Mouse (Mus musculus) yolk sac, embryonic 10.5 days (tissue): ENCODE results near the gene Pax2.
A peak's percentile ranks its signal among the peaks of the same experiment; 100 is the strongest.

Experiments
- DNase-seq: peaks from one replicate; pipeline ENCODE4 v3.0.0-alpha.2; 2017; ENCODE audit warnings: low spot score

The Pax2 gene

DNA sequence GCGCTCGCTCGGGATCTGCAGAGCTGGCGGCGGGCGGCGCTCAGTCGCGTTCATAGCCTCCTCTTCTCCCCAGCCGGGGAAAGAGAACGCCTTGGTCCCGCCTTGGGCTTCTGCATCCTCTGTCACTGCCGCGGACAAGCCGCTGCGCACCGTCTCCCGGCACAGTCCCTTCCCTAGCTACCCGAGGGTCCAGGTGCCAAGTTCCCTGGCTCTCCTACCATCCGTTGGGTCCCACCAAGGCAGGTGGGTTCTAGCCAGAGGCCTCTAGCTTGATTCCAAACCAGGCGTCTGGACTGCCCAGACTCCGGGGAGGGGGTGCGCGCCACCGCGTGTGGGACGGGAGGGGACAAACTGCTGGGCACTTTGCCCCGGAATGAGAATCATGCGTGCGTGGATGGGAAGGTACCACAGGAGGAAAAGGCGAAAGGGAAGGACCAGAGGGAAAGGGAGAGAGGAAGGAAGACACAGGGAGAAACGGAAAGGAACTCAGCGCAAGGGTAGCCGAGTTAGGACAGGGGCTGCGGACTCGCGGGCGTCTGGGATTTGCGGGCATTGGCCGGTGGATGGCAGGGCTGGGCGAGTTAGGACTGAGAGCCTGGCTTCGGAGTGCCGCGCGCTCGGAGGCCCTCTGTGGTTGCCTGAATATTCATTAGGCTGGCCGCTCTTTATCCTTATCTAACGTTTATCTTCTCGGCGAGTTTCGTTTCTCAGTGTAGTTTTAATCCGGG lies at the start of gene Pax2:
Gene Pax2 (plus strand): TSS at position 353 of the 728 bp plus-strand sequence.
- no peak for DNase-seq

DNA sequence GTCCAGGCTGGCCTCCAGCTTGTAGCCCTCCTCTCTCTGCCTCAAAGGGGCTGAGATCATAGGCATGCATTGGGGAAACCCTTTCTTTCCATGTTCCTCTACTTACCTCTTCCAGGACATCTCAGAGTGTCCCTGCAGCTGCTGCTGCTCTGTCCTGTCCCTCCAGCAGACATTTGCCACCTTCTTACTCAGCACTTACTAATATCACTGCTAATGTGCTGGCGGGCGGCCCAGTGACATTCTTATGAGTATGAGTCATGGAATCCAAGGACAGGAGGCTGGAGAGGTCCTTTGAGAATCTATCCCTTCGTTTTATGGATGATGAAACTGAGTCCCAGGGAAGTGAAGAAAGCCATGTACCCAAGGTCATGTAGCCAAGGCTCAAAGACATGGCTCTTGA lies 47.0 kb upstream of the Pax2 start:
- DNase-seq: no peak

DNA sequence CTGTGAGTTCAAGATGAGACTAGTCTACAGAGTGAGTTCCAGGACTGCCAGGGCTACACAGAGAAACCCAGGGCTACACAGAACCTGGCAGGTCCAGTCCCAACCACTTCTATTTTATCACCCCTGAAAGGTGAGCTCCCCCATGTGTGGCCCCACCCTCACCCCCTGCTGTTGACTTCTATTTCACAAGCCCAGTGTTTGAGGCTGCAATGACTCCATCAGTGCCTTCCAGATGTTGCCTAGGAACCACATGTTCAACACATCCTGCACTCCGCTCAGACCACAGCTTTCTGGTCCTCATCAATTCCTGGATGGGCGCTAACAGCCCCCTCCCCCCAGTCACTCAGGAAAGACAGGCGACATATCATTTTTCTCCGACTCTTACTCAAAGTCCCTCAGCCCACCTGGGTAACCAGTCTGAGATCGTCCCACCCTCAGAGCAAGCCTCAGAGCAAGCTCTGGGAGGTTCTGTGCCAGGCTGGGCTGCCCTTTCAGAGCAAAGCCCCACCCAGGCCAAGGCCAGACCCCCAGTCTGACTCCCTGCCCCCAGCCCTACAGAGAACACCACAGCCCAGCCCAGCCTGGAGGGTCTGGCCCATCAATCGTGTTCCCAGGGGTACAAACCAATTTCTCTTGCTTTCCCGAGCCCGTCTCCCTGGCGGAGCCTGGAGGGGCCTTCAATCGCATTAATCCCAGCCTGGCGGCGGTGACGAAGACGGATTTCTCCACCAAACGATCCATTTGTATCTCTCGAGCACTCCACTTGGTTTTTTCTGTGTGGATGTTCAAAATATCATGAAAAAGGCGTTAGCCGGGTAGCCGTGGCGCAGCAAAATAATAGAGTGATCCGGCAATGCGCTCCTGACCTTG lies 38.9 kb upstream of the Pax2 start:
- no peak for DNase-seq

DNA sequence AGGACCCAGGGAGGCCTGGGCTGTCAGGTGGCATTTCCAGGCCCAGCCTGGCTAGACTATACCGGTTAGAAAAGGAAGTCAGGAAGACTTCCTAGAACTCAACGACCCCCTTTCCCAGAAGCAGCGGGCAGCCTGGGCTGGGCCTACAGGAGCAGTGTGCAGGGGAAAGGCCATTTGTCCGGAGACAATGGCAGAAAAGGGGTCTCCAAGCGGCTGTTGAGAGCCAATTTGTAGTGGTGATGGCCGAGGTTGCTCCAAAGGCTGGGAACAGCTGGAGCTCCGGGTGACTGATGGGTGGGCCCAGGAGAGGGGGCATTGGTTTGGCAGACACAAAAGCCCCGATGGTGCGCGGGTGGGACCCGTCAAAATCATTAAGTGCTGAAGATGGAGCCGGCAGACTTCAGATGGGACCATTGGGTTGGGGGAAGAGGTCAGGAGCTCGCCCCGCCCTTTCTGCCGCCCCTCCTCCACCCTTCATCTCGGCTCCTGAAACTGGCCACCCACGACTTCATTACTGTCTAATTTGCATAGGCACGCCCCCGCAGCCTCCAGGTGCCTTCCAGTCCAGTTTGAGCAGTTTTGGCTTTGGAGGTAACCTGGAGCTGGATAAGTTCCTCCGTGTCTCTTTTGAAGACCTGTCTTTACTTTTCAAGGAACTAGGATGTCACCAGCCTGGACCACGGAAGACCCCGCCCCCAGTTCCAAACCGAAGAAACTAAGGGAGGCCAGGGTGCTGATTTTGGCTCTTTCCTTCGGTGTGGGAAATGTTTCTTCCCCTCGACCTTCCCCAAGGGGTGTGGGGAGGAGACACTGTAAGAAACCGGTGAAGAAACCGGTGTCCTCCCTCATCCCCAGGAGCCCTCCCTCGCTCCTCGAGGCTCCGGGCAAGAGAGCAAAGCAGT lies 36.3 kb upstream of the Pax2 start:
- DNase-seq: no peak

DNA sequence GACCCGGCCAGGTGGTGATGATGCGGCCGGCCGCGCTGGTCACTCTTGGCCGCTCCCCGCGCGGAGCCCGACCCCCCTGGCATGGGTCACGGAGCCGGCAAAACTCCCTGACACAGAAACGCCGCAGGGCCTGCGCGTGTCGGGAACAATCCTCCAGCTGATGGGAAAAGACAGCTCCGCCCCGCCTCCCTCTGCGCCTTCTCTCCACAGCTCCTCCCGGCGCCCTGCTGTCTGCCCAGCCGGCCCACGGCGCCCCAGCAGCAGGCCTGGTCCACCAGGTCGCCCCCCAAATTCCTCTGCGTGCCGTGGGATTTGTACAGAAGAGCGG lies 35.7 kb upstream of the Pax2 start:
- DNase-seq: peak; percentile 22

DNA sequence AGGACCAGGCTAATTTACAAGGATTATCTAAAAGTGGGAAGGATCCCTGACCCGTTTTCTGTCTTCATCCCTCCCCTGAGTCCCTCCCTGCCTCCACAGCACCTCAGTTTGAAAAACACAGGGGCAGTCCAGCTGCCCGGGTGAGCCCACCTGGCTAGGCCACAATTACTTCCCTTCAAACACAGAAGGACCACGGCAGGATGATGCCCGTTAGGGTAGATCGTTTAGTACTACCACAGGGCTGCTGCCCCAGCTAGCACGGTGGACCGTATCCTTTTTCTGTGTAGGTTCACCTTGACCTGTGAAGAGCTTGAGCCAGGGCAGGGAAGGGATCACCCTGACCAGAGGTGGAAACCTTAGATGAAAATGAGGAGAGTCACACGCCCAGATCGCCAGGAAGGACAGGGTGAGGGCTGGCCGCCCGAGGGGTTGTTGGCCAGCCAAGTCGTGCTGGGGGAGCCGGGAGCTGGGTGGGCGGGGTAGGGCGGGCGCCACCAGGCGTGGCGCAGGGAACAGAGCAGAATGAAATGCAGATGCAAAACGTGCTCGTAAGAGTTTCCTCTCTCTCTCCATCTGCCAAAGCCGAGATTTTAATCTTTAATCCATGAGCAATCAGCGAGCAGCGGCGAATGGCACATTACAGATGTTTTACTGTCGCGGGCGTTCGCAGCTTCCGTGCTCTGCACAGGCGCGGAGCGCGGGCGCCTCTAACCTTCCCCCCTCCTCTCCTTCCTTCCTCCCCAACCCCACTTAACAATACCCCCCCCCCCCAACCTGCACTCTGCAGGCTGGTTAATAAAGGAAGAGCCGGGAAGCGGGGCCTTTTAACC lies 32.0 kb upstream of the Pax2 start:
- DNase-seq: no peak

DNA sequence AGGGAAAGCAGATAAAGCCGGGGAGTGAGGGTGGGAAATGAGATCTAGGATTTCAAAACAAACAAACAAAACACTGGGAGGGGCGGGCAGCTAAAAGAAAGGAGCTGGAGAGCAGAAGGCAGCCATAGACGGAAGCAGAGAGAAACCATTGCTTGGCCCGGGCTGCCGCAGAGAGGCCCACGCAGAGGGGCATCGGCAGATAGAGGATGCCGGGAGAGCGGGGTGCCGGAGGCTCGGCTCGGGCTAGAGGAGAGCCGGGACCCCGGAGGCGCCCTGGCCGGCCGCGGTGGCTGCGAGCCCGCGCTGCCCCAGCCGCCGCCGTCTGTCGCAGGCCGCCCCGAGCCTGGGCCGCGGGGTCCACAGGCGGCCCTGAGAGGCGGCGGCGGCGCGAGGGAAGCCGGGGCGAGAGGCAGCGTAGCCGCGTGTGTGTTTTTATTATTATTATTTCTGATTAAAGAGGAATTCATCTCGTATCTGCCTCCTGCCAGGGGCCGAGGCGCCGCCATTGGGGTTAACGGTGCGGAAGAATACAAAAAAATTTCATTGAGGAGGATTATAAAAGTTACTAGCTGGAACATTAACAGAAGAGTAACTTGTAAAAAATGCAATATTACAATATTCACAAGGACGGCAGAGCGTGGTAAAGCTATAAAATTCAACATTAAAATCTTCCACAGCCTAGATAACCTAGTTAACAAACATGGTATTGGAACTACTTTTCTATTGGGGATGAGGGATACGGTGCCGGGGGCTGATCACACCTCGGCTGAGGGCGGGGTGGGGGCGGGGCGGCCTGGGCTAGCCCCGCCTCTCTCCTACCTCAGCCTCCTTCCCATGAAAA lies 29.7 kb upstream of the Pax2 start:
- peak; percentile 72 for DNase-seq

DNA sequence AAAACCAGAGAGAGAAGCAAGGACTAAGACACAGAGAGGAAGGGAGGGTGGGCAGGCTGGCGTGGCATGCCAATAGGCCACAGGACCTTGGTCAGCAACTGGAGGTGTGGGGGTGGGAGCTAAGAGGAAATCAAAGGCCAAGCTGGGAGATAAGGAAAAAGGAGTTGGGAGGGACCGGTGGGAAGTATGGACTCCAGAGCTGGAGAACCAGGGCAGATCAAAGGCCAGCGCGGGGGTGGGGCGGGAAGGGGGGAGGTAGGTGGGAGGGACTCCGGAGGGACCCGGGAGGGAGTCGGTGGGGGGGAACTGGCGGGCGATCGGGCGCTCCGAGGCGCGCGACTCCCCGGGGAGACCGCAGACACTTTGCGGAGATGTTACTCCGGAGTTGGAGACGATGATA lies 21.7 kb upstream of the Pax2 start:
- peak; percentile 73 for DNase-seq

DNA sequence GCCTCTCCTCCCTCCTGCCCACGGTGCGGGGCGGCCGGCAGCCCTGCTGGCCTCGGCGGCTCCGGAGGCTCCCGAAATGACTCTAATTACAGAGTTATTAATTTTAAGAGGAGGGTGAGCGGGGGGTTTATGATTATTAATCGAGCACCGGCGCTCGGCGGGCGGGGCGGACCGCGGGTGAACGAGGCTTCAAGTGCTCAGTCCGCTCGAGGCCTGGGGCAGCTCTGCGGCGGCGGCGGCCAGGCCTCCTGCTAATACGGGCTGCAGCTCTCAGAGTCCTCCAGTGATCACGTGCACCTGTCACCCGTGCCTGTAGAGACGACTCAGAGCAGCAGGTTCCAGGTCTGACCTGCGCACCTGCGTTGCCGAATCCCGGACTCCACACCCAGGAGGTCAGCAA lies 21.2 kb upstream of the Pax2 start:
- peak; percentile 58 for DNase-seq

DNA sequence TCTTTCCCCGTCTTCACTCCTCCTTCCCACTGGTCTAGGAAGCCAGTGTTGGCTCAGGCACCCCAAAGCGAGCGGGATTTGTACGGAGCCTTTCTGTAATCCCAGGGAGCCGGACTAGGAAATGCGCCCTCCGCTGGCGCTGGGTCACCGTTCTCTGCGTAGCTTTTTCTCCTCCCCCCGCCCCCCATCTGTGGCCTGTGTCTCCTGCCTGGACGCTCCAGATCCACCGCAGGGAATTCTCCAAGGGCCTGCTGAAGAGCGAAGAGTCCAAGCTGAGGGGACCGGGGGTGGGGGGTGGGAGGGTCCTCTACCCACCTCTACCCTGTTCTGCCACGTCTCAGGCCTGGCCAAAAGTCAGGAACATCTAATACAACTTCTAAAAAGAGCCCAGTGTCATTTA lies 15.5 kb upstream of the Pax2 start:
- DNase-seq: peak; percentile 63

DNA sequence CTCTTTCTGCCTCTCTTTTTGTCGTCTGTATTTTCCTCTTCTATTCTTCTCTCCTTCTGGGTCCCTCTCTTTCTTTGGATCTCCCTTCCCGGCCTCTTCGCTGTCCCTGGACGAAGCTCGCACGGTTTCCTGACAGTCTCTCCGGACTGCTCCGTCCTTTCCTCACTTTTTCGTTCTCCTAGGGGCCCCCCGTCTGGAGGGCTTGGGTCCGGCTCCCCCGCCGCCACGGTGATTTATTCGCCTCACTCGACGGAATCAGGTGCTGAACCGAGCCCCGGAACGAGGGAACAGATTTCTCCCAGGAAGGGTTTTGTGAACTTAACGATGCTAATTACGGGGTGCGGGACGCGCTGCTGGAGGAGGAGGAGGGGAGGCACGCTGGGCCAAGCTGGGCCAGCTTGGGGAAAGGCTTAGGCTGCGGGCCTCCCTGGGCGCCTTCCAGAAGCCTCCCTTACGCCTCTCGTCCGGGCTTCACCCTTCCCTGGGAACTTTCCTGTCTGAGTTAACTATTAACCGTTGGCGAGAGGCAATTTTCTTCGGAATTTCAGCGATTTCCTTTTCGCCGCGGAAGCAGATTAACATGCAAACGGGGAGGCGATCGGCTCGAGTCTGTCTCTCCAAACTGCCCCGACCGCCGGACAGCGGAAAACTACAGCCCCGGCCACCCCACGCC lies 14.6 kb upstream of the Pax2 start:
- peak; percentile 85 for DNase-seq

DNA sequence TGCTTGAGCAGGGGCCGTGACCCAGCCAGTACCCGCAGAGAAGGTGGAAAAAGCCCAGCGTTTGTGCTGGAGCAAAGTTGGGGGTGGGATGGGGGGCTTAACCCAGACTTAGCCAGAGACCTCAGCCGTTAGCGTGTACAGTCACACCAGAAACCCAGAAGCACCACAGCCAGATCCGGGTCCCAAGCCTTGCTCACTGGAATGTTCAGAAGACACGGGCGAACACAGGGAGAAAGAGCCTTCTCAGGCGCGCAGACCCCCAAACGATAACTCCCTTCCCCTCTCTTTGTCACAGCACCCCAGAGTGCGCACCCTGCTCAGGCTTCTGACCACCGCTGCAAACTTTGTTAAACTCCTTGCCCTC lies 14.1 kb upstream of the Pax2 start:
- no peak for DNase-seq

DNA sequence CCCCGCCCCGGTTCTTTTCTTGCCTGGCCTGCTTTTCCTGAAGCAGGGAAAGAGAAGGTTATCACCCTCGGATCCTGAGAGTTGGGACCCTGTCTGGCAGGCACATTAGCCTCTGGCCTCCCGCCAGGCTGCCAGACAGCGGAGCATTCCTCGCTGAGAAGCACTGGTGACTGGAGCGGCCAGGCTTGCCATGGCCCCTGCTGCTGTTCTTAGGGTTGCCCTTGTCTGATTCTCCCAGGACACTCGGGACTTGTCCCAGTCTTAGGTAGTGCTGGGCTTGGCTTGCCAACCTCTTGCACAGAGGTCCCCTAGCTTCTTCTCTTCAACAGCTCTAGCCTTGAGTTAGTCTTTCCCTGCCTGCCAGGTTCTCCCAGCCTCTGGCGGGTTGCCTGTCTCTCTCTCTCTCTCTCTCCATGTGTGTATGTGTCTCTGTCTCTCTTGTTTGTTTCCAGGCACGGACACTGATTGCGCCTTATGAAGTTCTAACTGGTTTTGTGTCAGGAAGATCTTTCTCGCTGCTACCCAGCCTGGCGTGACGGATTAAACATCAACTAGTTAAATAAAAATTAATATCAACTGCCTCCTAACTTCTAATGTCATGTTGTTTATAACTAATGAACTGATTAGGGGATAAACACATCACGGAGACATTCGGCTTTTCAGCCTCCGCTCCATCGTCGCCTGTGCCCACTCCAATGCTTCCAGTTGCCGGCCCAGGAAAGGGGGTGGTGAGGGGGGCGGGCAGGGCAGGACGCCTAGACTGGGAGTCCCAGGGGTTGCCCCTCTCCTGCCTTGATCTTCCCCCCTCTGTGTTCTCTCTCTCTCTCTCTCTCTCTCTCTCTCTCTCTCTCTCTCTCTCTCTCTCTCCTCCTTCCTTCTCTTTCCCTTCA lies 13.5 kb upstream of the Pax2 start:
- DNase-seq: peak; percentile 60

DNA sequence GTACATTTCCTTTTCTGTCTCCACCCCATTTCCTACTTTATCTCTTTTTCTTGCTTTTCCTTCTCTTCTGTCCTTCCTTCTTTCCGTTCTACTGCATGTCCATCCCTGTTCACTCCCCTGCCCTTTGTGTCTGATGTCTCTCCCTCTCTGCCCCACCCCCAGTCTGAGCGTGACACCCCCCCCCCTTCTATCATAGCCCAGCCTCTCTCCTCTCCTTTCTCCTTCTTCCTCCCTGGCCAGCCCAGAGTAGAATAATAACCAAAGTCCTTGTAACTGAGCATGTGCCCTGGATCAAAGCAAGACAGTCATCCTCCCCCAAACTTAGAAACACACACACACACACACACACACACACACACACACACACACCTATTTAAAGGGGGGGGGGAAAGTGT lies 12.8 kb upstream of the Pax2 start:
- no peak for DNase-seq

DNA sequence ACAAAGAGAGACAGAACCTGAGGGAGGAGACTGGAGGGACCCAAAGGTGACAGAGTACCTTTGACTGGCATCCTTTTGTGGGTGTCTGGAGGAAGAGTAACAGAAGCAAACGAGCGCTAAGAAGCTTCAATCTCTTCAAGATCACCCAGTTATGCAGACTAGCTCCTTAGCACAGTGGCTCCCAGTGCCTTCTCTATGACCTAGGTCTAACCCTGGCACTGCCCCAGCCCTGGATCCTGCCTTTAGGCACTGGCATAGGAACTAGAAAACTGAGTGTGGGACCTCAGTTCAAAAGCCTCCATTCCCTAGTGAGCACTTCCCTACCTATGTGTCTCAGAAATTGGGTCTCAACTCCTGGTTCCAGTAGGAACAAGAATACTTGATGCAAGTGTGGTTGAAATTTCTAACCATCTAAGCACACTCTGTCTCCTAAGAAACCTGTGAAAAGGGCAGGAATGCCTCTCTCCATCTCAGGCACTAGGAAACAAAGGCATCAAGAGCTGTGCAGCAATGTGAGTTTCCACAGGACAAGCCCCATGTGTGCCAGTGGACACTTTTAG lies 11.8 kb upstream of the Pax2 start:
- no peak for DNase-seq

DNA sequence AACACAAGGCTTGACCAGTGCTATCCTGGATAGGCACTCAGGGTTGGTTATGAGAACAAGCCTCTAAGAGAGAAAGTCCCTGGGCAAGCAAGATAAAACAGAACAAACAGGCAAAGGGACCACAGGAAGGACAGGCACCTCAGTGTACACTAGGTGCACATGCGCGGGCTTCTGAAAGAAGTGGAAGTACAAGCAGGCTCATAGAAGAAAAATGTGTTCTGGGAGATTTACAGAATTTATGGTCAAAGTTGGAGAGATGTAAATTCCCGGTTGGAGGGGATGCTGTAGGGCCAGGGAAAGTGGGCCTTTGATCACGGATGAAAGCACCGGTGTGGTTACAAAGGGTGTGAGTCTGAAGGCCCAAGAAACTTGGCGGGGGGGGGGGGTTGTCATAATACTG lies 10.1 kb upstream of the Pax2 start:
- DNase-seq: no peak

DNA sequence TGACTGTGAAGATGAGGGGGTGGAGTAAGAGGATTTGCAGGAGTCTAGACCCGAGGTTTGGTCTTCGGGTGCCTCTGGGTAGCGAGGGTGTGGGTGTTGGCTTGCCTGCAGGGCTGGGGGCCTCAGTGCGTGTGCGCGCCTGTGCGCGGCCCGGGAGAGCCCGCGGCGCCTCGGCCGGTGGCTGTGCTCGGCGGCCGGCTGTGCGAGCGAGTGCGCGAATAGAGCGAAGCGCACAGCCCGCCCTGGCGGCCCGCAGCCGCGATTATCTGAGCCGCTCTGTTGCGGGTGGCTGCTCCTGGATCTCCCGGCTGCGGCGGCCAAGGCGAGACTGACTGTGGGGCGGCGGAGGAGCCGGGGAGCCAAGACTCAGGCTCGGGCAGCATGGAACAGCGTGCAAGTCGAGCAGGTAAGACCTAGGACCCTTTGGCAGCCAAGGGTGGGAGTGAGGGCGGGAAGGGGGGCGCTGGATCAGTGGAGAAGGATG lies 9.3 kb upstream of the Pax2 start:
- DNase-seq: no peak

DNA sequence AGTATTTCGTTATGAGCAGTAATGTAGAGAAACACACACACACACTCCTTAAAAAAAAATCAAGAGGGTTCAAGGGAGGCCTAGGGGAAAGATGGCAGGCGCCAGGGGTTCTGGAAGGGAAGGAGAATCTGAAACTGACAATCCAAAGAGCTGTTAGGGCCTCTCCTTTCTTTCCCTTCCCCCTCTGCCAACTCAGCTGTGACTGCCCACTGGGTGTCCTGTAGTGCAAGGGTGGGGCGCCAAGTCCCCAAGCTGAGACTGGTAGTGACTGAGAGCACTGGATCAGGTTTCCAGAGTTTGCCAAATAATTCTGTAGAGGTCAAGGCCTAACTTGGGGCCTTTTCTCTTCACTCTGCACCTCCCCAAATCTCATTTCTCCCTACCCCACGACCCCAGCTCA lies 8.4 kb upstream of the Pax2 start:
- DNase-seq: no peak

DNA sequence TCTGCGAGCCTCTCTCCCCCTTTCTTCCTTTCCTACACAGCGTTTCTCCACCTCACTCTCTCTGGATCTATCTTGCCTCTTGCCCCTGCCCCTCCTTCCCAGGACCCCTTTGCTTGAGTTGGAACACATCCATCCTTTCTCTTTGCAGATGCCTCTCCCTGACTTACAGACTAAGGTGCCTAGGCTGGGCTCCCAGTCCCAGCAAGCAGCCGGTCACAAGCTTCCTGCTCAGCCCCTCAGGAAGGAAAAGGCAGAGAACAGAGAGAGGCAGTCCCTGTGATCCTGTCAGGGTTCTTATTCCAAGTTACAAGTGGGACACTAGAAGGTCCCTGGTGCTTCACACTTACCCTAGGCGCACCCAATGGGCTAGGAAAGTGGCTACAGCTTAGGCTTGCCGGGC lies 7.6 kb upstream of the Pax2 start:
- no peak for DNase-seq
